Mouse (Mus musculus): ENCODE data around the gene Acbd5. TPM values are rescaled to one million over a fixed set of nuclear protein-coding genes. Genes with fewer than 3 reads are reported as not detected.

Acbd5 gene
- polyA plus RNA-seq (2012; rRNA removed) = 8.8 and 11.5 TPM in 2 replicates

GRCm38 (mm10) chr2:23067552-23068369 is at the start of gene Acbd5:
Acbd5 (plus strand) TSS chr2:23068167.
- no peaks in the 10 kb centered on the region for H3K4me1 ChIP-seq (replicated peaks; ENCODE audit: control insufficient read depth, insufficient read depth, low read length)
- peak; percentile 96 for DNase-seq
- WGBS = 4% methylated on average over 34 of the region's 34 CpGs
- peak within 1 kb of the TSS; percentile 86 for H3K4me3 ChIP-seq (ENCODE audit: control insufficient read depth, insufficient read depth, low read length)
- no peaks in the 10 kb centered on the region for H3K27me3 ChIP-seq (ENCODE audit: control insufficient read depth, insufficient read depth, low read length)
- H3K36me3 ChIP-seq (ENCODE audit: control insufficient read depth, insufficient read depth, low read length) = no peaks in the 10 kb centered on the region
- TF ChIP-seq POLR2A (IDR thresholded peaks at IDR 0.05; ENCODE audit: control insufficient read depth, extremely low read depth, insufficient read depth, low read length, poor library complexity) (peak; percentile 76), CTCF (IDR thresholded peaks at IDR 0.05; ENCODE audit: borderline replicate concordance, control insufficient read depth, extremely low read depth, insufficient read depth, low read length, poor library complexity) (no peak)
- H3K27ac ChIP-seq (ENCODE audit: control insufficient read depth, insufficient read depth, low read length) = peak within 1 kb of the TSS; percentile 87

GRCm38 (mm10) chr2:23019170-23019569 is 48.8 kb upstream of the Acbd5 start:
- DNase-seq = no peak
- no peaks in the 10 kb centered on the region for H3K36me3 ChIP-seq (ENCODE audit: control insufficient read depth, insufficient read depth, low read length)
- TF ChIP-seq POLR2A (IDR thresholded peaks at IDR 0.05; ENCODE audit: control insufficient read depth, extremely low read depth, insufficient read depth, low read length, poor library complexity) (no peak), CTCF (IDR thresholded peaks at IDR 0.05; ENCODE audit: borderline replicate concordance, control insufficient read depth, extremely low read depth, insufficient read depth, low read length, poor library complexity) (no peak)
- H3K27me3 ChIP-seq (ENCODE audit: control insufficient read depth, insufficient read depth, low read length) = no peaks in the 10 kb centered on the region
- WGBS = 53% methylated on average over 2 of the region's 2 CpGs
- H3K27ac ChIP-seq (ENCODE audit: control insufficient read depth, insufficient read depth, low read length) = no peak overlapping the region
- H3K4me1 ChIP-seq (replicated peaks; ENCODE audit: control insufficient read depth, insufficient read depth, low read length) = peaks cover 4% of the 10 kb centered on the region
- no peak overlapping the region for H3K4me3 ChIP-seq (ENCODE audit: control insufficient read depth, insufficient read depth, low read length)

GRCm38 (mm10) chr2:23021320-23021719 is 46.6 kb upstream of the Acbd5 start:
- TF ChIP-seq CTCF (IDR thresholded peaks at IDR 0.05; ENCODE audit: borderline replicate concordance, control insufficient read depth, extremely low read depth, insufficient read depth, low read length, poor library complexity) (no peak), POLR2A (IDR thresholded peaks at IDR 0.05; ENCODE audit: control insufficient read depth, extremely low read depth, insufficient read depth, low read length, poor library complexity) (no peak)
- H3K27ac ChIP-seq (ENCODE audit: control insufficient read depth, insufficient read depth, low read length) = no peak overlapping the region; the same call in 1 of the 2 replicates
- peaks cover 4% of the 10 kb centered on the region for H3K4me1 ChIP-seq (replicated peaks; ENCODE audit: control insufficient read depth, insufficient read depth, low read length)
- H3K27me3 ChIP-seq (ENCODE audit: control insufficient read depth, insufficient read depth, low read length) = no peaks in the 10 kb centered on the region
- H3K4me3 ChIP-seq (ENCODE audit: control insufficient read depth, insufficient read depth, low read length) = no peak overlapping the region
- no peaks in the 10 kb centered on the region for H3K36me3 ChIP-seq (ENCODE audit: control insufficient read depth, insufficient read depth, low read length)
- DNase-seq = no peak
- WGBS = 85% methylated on average over 4 of the region's 4 CpGs

GRCm38 (mm10) chr2:23021721-23022120 is 46.2 kb upstream of the Acbd5 start:
- no peak overlapping the region for H3K4me3 ChIP-seq (ENCODE audit: control insufficient read depth, insufficient read depth, low read length)
- TF ChIP-seq CTCF (IDR thresholded peaks at IDR 0.05; ENCODE audit: borderline replicate concordance, control insufficient read depth, extremely low read depth, insufficient read depth, low read length, poor library complexity) = no peak
- TF ChIP-seq POLR2A (IDR thresholded peaks at IDR 0.05; ENCODE audit: control insufficient read depth, extremely low read depth, insufficient read depth, low read length, poor library complexity) = no peak
- H3K36me3 ChIP-seq (ENCODE audit: control insufficient read depth, insufficient read depth, low read length) = no peaks in the 10 kb centered on the region
- H3K4me1 ChIP-seq (replicated peaks; ENCODE audit: control insufficient read depth, insufficient read depth, low read length) = peaks cover 4% of the 10 kb centered on the region
- DNase-seq = no peak
- WGBS = 69% methylated on average over 4 of the region's 4 CpGs
- H3K27ac ChIP-seq (ENCODE audit: control insufficient read depth, insufficient read depth, low read length) = peak overlapping the region; percentile 73
- no peaks in the 10 kb centered on the region for H3K27me3 ChIP-seq (ENCODE audit: control insufficient read depth, insufficient read depth, low read length)

GRCm38 (mm10) chr2:23023023-23023422 is 44.9 kb upstream of the Acbd5 start:
- TF ChIP-seq CTCF (IDR thresholded peaks at IDR 0.05; ENCODE audit: borderline replicate concordance, control insufficient read depth, extremely low read depth, insufficient read depth, low read length, poor library complexity) (no peak), POLR2A (IDR thresholded peaks at IDR 0.05; ENCODE audit: control insufficient read depth, extremely low read depth, insufficient read depth, low read length, poor library complexity) (no peak)
- 96% methylated on average over 3 of the region's 3 CpGs for WGBS
- Histone ChIP-seq H3K27ac (ENCODE audit: control insufficient read depth, insufficient read depth, low read length) (no peak overlapping the region), H3K36me3 (ENCODE audit: control insufficient read depth, insufficient read depth, low read length) (no peaks in the 10 kb centered on the region), H3K4me1 (replicated peaks; ENCODE audit: control insufficient read depth, insufficient read depth, low read length) (peaks cover 4% of the 10 kb centered on the region), H3K27me3 (ENCODE audit: control insufficient read depth, insufficient read depth, low read length) (no peaks in the 10 kb centered on the region), H3K4me3 (ENCODE audit: control insufficient read depth, insufficient read depth, low read length) (no peak overlapping the region)
- no peak for DNase-seq

- H3K4me3 ChIP-seq (ENCODE audit: control insufficient read depth, insufficient read depth, low read length) = no peak overlapping the region
- no peak for DNase-seq
- peaks cover 4% of the 10 kb centered on the region for H3K4me1 ChIP-seq (replicated peaks; ENCODE audit: control insufficient read depth, insufficient read depth, low read length)
- no peak overlapping the region for H3K27ac ChIP-seq (ENCODE audit: control insufficient read depth, insufficient read depth, low read length)
- H3K27me3 ChIP-seq (ENCODE audit: control insufficient read depth, insufficient read depth, low read length) = no peaks in the 10 kb centered on the region
- TF ChIP-seq CTCF (IDR thresholded peaks at IDR 0.05; ENCODE audit: borderline replicate concordance, control insufficient read depth, extremely low read depth, insufficient read depth, low read length, poor library complexity) (no peak), POLR2A (IDR thresholded peaks at IDR 0.05; ENCODE audit: control insufficient read depth, extremely low read depth, insufficient read depth, low read length, poor library complexity) (no peak)
- 90% methylated on average over 4 of the region's 4 CpGs for WGBS
- no peaks in the 10 kb centered on the region for H3K36me3 ChIP-seq (ENCODE audit: control insufficient read depth, insufficient read depth, low read length)
Measured at GRCm38 (mm10) chr2:23023714-23024282, 44.2 kb upstream of the Acbd5 start.
